Mouse (Mus musculus) testis, adult 2 months (tissue): ENCODE measurements around the gene Kcnh4.

Source experiments
- CTCF ChIP-seq: fragments of 200-500 bp; IDR thresholded peaks from 2 replicates; pipeline ENCODE4 v1.5.1; 2012; ENCODE audit warnings: low read depth, mild to moderate bottlenecking, inconsistent platforms, low read length, moderate library complexity; ENCODE audit not compliant: control insufficient read depth, insufficient read depth, insufficient replicate concordance
- POLR2A ChIP-seq: fragments of 200-500 bp; IDR thresholded peaks from 2 replicates; pipeline ENCODE4 v1.6.1; 2012; ENCODE audit warnings: low read depth, mild to moderate bottlenecking, inconsistent platforms, low read length, moderate library complexity; ENCODE audit not compliant: control insufficient read depth

GRCm38 (mm10) chr11:100722493-100723028 lies 37.2 kb downstream of the Kcnh4 start:
- no peak for TF ChIP-seq CTCF
- TF ChIP-seq POLR2A: no peak
